Mouse (Mus musculus): ENCODE data around the gene Ralgps1. TPM values are rescaled to one million over a fixed set of nuclear protein-coding genes. Genes with fewer than 3 reads are reported as not detected.

The Ralgps1 gene
- polyA plus RNA-seq, 1 experiment from 2014 or later: 7.9 TPM

GRCm38 (mm10) chr2:33233856-33234255, 137.4 kb downstream of the Ralgps1 start:
- Histone ChIP-seq H3K27ac (ENCODE audit: low read depth, low read length) (no peak overlapping the region), H3K9ac (ENCODE audit: low read depth, low read length) (no peak overlapping the region), H3K4me2 (replicated peaks; ENCODE audit: low read depth, low read length) (no peak overlapping the region), H3K9me3 (ENCODE audit: control insufficient read depth, low read length) (no peaks in the 10 kb centered on the region), H3K4me1 (ENCODE audit: control insufficient read depth, insufficient read depth, low read length) (peaks cover 11% of the 10 kb centered on the region; the same call in 1 of the 2 replicates), H3K27me3 (ENCODE audit: control insufficient read depth, insufficient read depth, low read length) (no peaks in the 10 kb centered on the region), H3K36me3 (ENCODE audit: control insufficient read depth, insufficient read depth, low read length) (peaks cover 14% of the 10 kb centered on the region), H3K4me3 (ENCODE audit: low read length) (no peak overlapping the region)
- WGBS: 87% methylated on average over 5 of the region's 5 CpGs
- ATAC-seq (ENCODE audit: low FRiP score, low TSS enrichment): no peak

- Histone ChIP-seq H3K9me3 (ENCODE audit: control insufficient read depth, low read length) (no peaks in the 10 kb centered on the region), H3K27ac (ENCODE audit: low read depth, low read length) (peak overlapping the region; percentile 2; the same call in 1 of the 2 replicates), H3K4me1 (ENCODE audit: control insufficient read depth, insufficient read depth, low read length) (peaks cover 11% of the 10 kb centered on the region; the same call in 1 of the 2 replicates), H3K4me2 (replicated peaks; ENCODE audit: low read depth, low read length) (no peak overlapping the region), H3K36me3 (ENCODE audit: control insufficient read depth, insufficient read depth, low read length) (peaks cover 20% of the 10 kb centered on the region), H3K4me3 (ENCODE audit: low read length) (no peak overlapping the region), H3K27me3 (ENCODE audit: control insufficient read depth, insufficient read depth, low read length) (no peaks in the 10 kb centered on the region), H3K9ac (ENCODE audit: low read depth, low read length) (no peak overlapping the region)
- WGBS: 64% methylated on average over 6 of the region's 6 CpGs
- no peak for ATAC-seq (ENCODE audit: low FRiP score, low TSS enrichment)
These were observed 138.3 kb downstream of the Ralgps1 start for GRCm38 (mm10) chr2:33232782-33233570.

DNA sequence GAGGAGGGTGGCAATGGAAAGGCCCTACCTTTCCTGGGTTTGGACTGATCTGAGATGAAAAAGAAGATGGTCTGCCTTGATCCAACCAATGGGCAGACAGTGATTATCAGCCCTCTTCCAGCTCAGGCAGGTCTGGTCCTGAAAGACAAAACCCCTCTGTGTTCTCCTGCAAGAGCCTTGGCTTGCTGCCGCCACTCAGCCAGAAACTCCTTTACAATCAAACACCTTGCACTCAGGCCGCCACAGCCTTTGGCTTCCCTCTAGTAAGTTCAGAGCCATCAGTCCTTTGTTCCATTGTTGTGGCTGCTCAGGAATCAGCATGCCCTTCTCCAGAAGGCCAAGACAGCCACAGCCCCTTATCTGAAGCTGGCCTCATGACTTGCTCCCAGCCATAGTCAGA, 139.5 kb downstream of the Ralgps1 start:
- no peaks in the 10 kb centered on the region for H3K27me3 ChIP-seq (ENCODE audit: control insufficient read depth, insufficient read depth, low read length)
- H3K9me3 ChIP-seq (ENCODE audit: control insufficient read depth, low read length): no peaks in the 10 kb centered on the region
- H3K27ac ChIP-seq (ENCODE audit: low read depth, low read length): no peak overlapping the region
- no peak overlapping the region for H3K4me2 ChIP-seq (replicated peaks; ENCODE audit: low read depth, low read length)
- ATAC-seq (ENCODE audit: low FRiP score, low TSS enrichment): no peak
- no peak overlapping the region for H3K4me3 ChIP-seq (ENCODE audit: low read length)
- WGBS: 78% methylated on average over 2 of the region's 2 CpGs
- peaks cover 20% of the 10 kb centered on the region for H3K36me3 ChIP-seq (ENCODE audit: control insufficient read depth, insufficient read depth, low read length)
- no peak overlapping the region for H3K9ac ChIP-seq (ENCODE audit: low read depth, low read length)
- peaks cover 11% of the 10 kb centered on the region; the same call in 1 of the 2 replicates for H3K4me1 ChIP-seq (ENCODE audit: control insufficient read depth, insufficient read depth, low read length)

- Histone ChIP-seq H3K27ac (ENCODE audit: low read depth, low read length) (no peak overlapping the region), H3K4me1 (ENCODE audit: control insufficient read depth, insufficient read depth, low read length) (peaks cover 8% of the 10 kb centered on the region; the same call in 1 of the 2 replicates), H3K36me3 (ENCODE audit: control insufficient read depth, insufficient read depth, low read length) (peaks cover 16% of the 10 kb centered on the region), H3K9ac (ENCODE audit: low read depth, low read length) (no peak overlapping the region), H3K4me2 (replicated peaks; ENCODE audit: low read depth, low read length) (no peak overlapping the region), H3K27me3 (ENCODE audit: control insufficient read depth, insufficient read depth, low read length) (no peaks in the 10 kb centered on the region), H3K4me3 (ENCODE audit: low read length) (no peak overlapping the region), H3K9me3 (ENCODE audit: control insufficient read depth, low read length) (no peaks in the 10 kb centered on the region)
- 52% methylated on average over 10 of the region's 10 CpGs for WGBS
- no peak for ATAC-seq (ENCODE audit: low FRiP score, low TSS enrichment)
These were observed 140.6 kb downstream of the Ralgps1 start for GRCm38 (mm10) chr2:33230701-33231100.

GRCm38 (mm10) chr2:33228551-33228950, 142.7 kb downstream of the Ralgps1 start:
- peaks cover 16% of the 10 kb centered on the region for H3K36me3 ChIP-seq (ENCODE audit: control insufficient read depth, insufficient read depth, low read length)
- H3K4me3 ChIP-seq (ENCODE audit: low read length): no peak overlapping the region
- ATAC-seq (ENCODE audit: low FRiP score, low TSS enrichment): no peak
- no peaks in the 10 kb centered on the region for H3K27me3 ChIP-seq (ENCODE audit: control insufficient read depth, insufficient read depth, low read length)
- H3K4me1 ChIP-seq (ENCODE audit: control insufficient read depth, insufficient read depth, low read length): peaks cover 12% of the 10 kb centered on the region; the same call in 1 of the 2 replicates
- no peak overlapping the region for H3K27ac ChIP-seq (ENCODE audit: low read depth, low read length)
- 83% methylated on average over 15 of the region's 15 CpGs for WGBS
- no peaks in the 10 kb centered on the region for H3K9me3 ChIP-seq (ENCODE audit: control insufficient read depth, low read length)
- H3K4me2 ChIP-seq (replicated peaks; ENCODE audit: low read depth, low read length): no peak overlapping the region
- no peak overlapping the region for H3K9ac ChIP-seq (ENCODE audit: low read depth, low read length)

- Histone ChIP-seq H3K27ac (ENCODE audit: low read depth, low read length) (no peak overlapping the region), H3K36me3 (ENCODE audit: control insufficient read depth, insufficient read depth, low read length) (peaks cover 16% of the 10 kb centered on the region), H3K4me3 (ENCODE audit: low read length) (no peak overlapping the region), H3K4me1 (ENCODE audit: control insufficient read depth, insufficient read depth, low read length) (peaks cover 12% of the 10 kb centered on the region; the same call in 1 of the 2 replicates), H3K9ac (ENCODE audit: low read depth, low read length) (no peak overlapping the region), H3K4me2 (replicated peaks; ENCODE audit: low read depth, low read length) (no peak overlapping the region), H3K27me3 (ENCODE audit: control insufficient read depth, insufficient read depth, low read length) (no peaks in the 10 kb centered on the region), H3K9me3 (ENCODE audit: control insufficient read depth, low read length) (no peaks in the 10 kb centered on the region)
- no peak for ATAC-seq (ENCODE audit: low FRiP score, low TSS enrichment)
- 92% methylated on average over 11 of the region's 11 CpGs for WGBS
These were observed 143.2 kb downstream of the Ralgps1 start for GRCm38 (mm10) chr2:33228077-33228476.

- H3K4me2 ChIP-seq (replicated peaks; ENCODE audit: low read depth, low read length): no peak overlapping the region
- 85% methylated on average over 7 of the region's 7 CpGs for WGBS
- H3K9ac ChIP-seq (ENCODE audit: low read depth, low read length): no peak overlapping the region
- no peak for ATAC-seq (ENCODE audit: low FRiP score, low TSS enrichment)
- H3K27ac ChIP-seq (ENCODE audit: low read depth, low read length): no peak overlapping the region
- H3K4me1 ChIP-seq (ENCODE audit: control insufficient read depth, insufficient read depth, low read length): peaks cover 7% of the 10 kb centered on the region; the same call in 1 of the 2 replicates
- H3K27me3 ChIP-seq (ENCODE audit: control insufficient read depth, insufficient read depth, low read length): no peaks in the 10 kb centered on the region
- H3K9me3 ChIP-seq (ENCODE audit: control insufficient read depth, low read length): no peaks in the 10 kb centered on the region
- peaks cover 16% of the 10 kb centered on the region for H3K36me3 ChIP-seq (ENCODE audit: control insufficient read depth, insufficient read depth, low read length)
- H3K4me3 ChIP-seq (ENCODE audit: low read length): no peak overlapping the region
These were observed 145.4 kb downstream of the Ralgps1 start for GRCm38 (mm10) chr2:33225921-33226320.

DNA sequence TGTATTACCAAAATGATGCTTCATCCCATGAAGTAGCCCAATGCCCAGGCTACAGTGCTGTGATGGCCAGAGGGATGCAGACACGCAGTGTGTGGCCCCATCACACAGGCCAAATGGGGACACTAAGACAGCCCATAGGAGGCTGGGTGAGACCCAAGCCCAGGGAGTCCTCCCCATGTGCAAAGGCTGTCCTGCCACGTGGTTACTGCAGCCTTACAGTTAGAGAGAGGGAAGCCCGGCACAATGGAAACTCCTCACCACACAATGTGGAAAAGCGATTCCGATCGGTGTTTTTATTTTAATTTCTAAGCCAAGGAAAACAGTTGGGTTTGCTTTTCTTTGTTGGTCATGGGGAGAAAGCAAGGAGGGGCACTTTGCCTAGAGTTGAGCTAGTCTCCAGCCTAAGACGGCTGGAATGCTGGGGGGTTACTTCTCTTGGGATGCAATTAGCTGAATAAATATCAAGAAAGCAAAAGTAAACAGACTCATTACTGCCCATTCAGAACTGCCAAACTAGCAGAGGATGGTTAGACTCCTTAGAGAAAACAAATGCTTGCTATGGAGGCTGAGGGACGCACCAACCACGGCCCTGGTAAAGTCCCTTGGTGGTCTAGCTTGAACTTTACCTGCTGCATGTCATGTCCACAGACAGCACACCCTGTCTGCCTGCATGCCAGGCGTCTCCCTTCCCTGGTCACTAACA, 147.5 kb downstream of the Ralgps1 start:
- 71% methylated on average over 10 of the region's 10 CpGs for WGBS
- H3K4me3 ChIP-seq (ENCODE audit: low read length): no peak overlapping the region
- no peaks in the 10 kb centered on the region for H3K27me3 ChIP-seq (ENCODE audit: control insufficient read depth, insufficient read depth, low read length)
- H3K9me3 ChIP-seq (ENCODE audit: control insufficient read depth, low read length): no peaks in the 10 kb centered on the region
- H3K4me2 ChIP-seq (replicated peaks; ENCODE audit: low read depth, low read length): no peak overlapping the region
- H3K4me1 ChIP-seq (ENCODE audit: control insufficient read depth, insufficient read depth, low read length): peaks cover 16% of the 10 kb centered on the region; the same call in 1 of the 2 replicates
- no peak for ATAC-seq (ENCODE audit: low FRiP score, low TSS enrichment)
- H3K9ac ChIP-seq (ENCODE audit: low read depth, low read length): no peak overlapping the region
- peaks cover 9% of the 10 kb centered on the region for H3K36me3 ChIP-seq (ENCODE audit: control insufficient read depth, insufficient read depth, low read length)
- H3K27ac ChIP-seq (ENCODE audit: low read depth, low read length): no peak overlapping the region

DNA sequence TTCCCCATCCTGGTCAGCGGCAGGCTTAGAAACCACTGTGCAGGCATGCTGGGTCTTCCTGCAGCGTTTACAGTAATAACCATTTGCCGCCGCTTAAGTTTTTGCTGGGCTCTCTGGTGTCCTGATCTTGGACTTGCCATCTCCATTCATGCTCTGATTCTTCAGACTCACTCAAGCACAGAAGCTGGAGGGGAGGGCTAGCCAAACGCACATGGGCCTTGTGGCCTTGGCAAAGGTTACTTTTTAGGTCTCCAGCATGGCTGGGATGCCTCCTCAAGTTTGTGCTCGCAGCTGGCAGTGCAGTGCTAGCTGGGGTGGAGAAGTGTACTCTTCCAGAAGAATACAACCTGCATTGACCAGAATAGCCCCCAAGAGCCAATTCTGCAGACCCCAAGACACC, 148.8 kb downstream of the Ralgps1 start:
- Histone ChIP-seq H3K4me1 (ENCODE audit: control insufficient read depth, insufficient read depth, low read length) (peaks cover 19% of the 10 kb centered on the region), H3K9me3 (ENCODE audit: control insufficient read depth, low read length) (no peaks in the 10 kb centered on the region), H3K4me3 (ENCODE audit: low read length) (no peak overlapping the region), H3K9ac (ENCODE audit: low read depth, low read length) (no peak overlapping the region), H3K36me3 (ENCODE audit: control insufficient read depth, insufficient read depth, low read length) (peaks cover 3% of the 10 kb centered on the region; the same call in 1 of the 2 replicates), H3K27ac (ENCODE audit: low read depth, low read length) (no peak overlapping the region), H3K27me3 (ENCODE audit: control insufficient read depth, insufficient read depth, low read length) (no peaks in the 10 kb centered on the region), H3K4me2 (replicated peaks; ENCODE audit: low read depth, low read length) (no peak overlapping the region)
- WGBS: 81% methylated on average over 6 of the region's 6 CpGs
- no peak for ATAC-seq (ENCODE audit: low FRiP score, low TSS enrichment)
